Mouse (Mus musculus) monocyte, adult 2 months (primary cell): ENCODE data around the gene Hspbap1.

Source experiments
- DNase-seq, 2 experiments: peaks; one replicate each; pipeline ENCODE4 v3.0.0; 2022; ENCODE audit warnings: low spot score in 2 of 2, low read depth in 1 of 2

Hspbap1 gene

GRCm38 (mm10) chr16:35791962-35792521, 21.9 kb downstream of the Hspbap1 start:
- DNase-seq: no peak

GRCm38 (mm10) chr16:35802163-35802562, 32.0 kb downstream of the Hspbap1 start:
- DNase-seq: peak; percentile 45 to 48

GRCm38 (mm10) chr16:35803723-35804122, 33.5 kb downstream of the Hspbap1 start:
- DNase-seq: no peak

GRCm38 (mm10) chr16:35806973-35807662, 36.9 kb downstream of the Hspbap1 start:
- no peak for DNase-seq

GRCm38 (mm10) chr16:35807663-35807992, 37.5 kb downstream of the Hspbap1 start:
- no peak for DNase-seq

GRCm38 (mm10) chr16:35808838-35809237, 38.7 kb downstream of the Hspbap1 start:
- no peak for DNase-seq

- no peak for DNase-seq
Measured at GRCm38 (mm10) chr16:35813119-35813518, 42.9 kb downstream of the Hspbap1 start.

GRCm38 (mm10) chr16:35817255-35818089, 47.3 kb downstream of the Hspbap1 start:
- peak; percentile 33 to 76 for DNase-seq

- no peak for DNase-seq
Measured at GRCm38 (mm10) chr16:35829999-35830398, 59.8 kb downstream of the Hspbap1 start.

- DNase-seq: no peak
Measured at GRCm38 (mm10) chr16:35832926-35833325, 62.8 kb downstream of the Hspbap1 start.

- no peak for DNase-seq
Measured at GRCm38 (mm10) chr16:35834653-35835052, 64.5 kb downstream of the Hspbap1 start.

- no peak for DNase-seq
Measured at GRCm38 (mm10) chr16:35839680-35840079, 69.5 kb downstream of the Hspbap1 start.

GRCm38 (mm10) chr16:35847138-35847537, 77.0 kb downstream of the Hspbap1 start:
- no peak for DNase-seq

- no peak for DNase-seq
Measured at GRCm38 (mm10) chr16:35855846-35856245, 85.7 kb downstream of the Hspbap1 start.

GRCm38 (mm10) chr16:35856766-35857165, 86.6 kb downstream of the Hspbap1 start:
- DNase-seq: no peak

GRCm38 (mm10) chr16:35860236-35860635, 90.1 kb downstream of the Hspbap1 start:
- no peak for DNase-seq

- DNase-seq: no peak
Measured at GRCm38 (mm10) chr16:35862057-35862456, 91.9 kb downstream of the Hspbap1 start.

- no peak for DNase-seq
Measured at GRCm38 (mm10) chr16:35867726-35868125, 97.6 kb downstream of the Hspbap1 start.

GRCm38 (mm10) chr16:35869126-35869525, 99.0 kb downstream of the Hspbap1 start:
- DNase-seq: peak in 1 of 2 experiments; percentile 10

GRCm38 (mm10) chr16:35869656-35870055, 99.5 kb downstream of the Hspbap1 start:
- DNase-seq: no peak

GRCm38 (mm10) chr16:35870581-35871047, 100.4 kb downstream of the Hspbap1 start:
- DNase-seq: no peak
